Mouse (Mus musculus) testis, adult 2 months (tissue): ENCODE results near the gene Pde6b.

ENCODE experiments used
- CTCF ChIP-seq: fragments of 200-500 bp; IDR thresholded peaks from 2 replicates; pipeline ENCODE4 v1.5.1; 2012; ENCODE audit warnings: low read depth, mild to moderate bottlenecking, inconsistent platforms, low read length, moderate library complexity; ENCODE audit not compliant: control insufficient read depth, insufficient read depth, insufficient replicate concordance
- POLR2A ChIP-seq: fragments of 200-500 bp; IDR thresholded peaks from 2 replicates; pipeline ENCODE4 v1.6.1; 2012; ENCODE audit warnings: low read depth, mild to moderate bottlenecking, inconsistent platforms, low read length, moderate library complexity; ENCODE audit not compliant: control insufficient read depth

- no peak for TF ChIP-seq CTCF
- TF ChIP-seq POLR2A: no peak
Measured at GRCm38 (mm10) chr5:108374079-108374478, 14.1 kb upstream of the Pde6b start.
